Mouse (Mus musculus) embryonic facial prominence, embryonic 15.5 days (tissue): ENCODE data around the gene Cd3g. TPM values are rescaled to one million over a fixed set of nuclear protein-coding genes. Genes with fewer than 3 reads are reported as not detected.

ENCODE experiments used
- polyA plus RNA-seq: library from polyadenylated mRNA; unstranded; fragments of >200 nt; fragmentation: Nextera tagmentation; extraction: Ambion mirVana; gene quantifications from 2 replicates; pipeline ENCODE4 v1.2.1, GENCODE M21; 2015

Cd3g gene
- polyA plus RNA-seq, 1 experiment from 2014 or later, result 0.29 TPM

Other genes starting within 250 kb of the Cd3g start
- gene Phldb1, start 245.2 kb downstream of the Cd3g start, polyA plus RNA-seq, result 38.6 and 39.0 TPM in 2 replicates
- 191 and 195 TPM in 2 replicates for gene Arcn1, start 212.6 kb downstream of the Cd3g start, polyA plus RNA-seq
- 107 and 125 TPM in 2 replicates for gene Ift46, start 212.5 kb downstream of the Cd3g start, polyA plus RNA-seq
- 2.5 and 2.6 TPM in 2 replicates for gene Tmem25, start 181.1 kb downstream of the Cd3g start, polyA plus RNA-seq
- gene Ttc36, start 177.4 kb downstream of the Cd3g start, polyA plus RNA-seq, result 0.31 TPM in 1 of 2 replicates, not detected in the other
- 15.6 and 17.7 TPM in 2 replicates for gene Kmt2a, start 99.1 kb downstream of the Cd3g start, polyA plus RNA-seq
- 655 and 705 TPM in 2 replicates for gene Atp5l, start 59.7 kb downstream of the Cd3g start, polyA plus RNA-seq
- 23.6 and 25.7 TPM in 2 replicates for gene Ube4a, start 14.8 kb downstream of the Cd3g start, polyA plus RNA-seq
- gene Cd3d, start 1.4 kb upstream of the Cd3g start, polyA plus RNA-seq, result not detected in 2 replicates
- 0.11 and 0.23 TPM in 2 replicates for gene Cd3e, start 29.2 kb upstream of the Cd3g start, polyA plus RNA-seq
- gene Mpzl2, start 59.4 kb upstream of the Cd3g start, polyA plus RNA-seq, result 28.1 and 35.4 TPM in 2 replicates
- 8.4 and 9.0 TPM in 2 replicates for gene Mpzl3, start 74.8 kb upstream of the Cd3g start, polyA plus RNA-seq
- 0.41 and 0.77 TPM in 2 replicates for gene Jaml, start 98.8 kb upstream of the Cd3g start, polyA plus RNA-seq
- 4.1 and 4.4 TPM in 2 replicates for gene Scn2b, start 137.4 kb upstream of the Cd3g start, polyA plus RNA-seq
- gene Scn4b, start 158.0 kb upstream of the Cd3g start, polyA plus RNA-seq, result 1.00 and 1.6 TPM in 2 replicates
- 5.4 and 6.7 TPM in 2 replicates for gene BC049352, start 201.6 kb upstream of the Cd3g start, polyA plus RNA-seq
- 14.1 and 16.6 TPM in 2 replicates for gene Tmprss4, start 223.7 kb upstream of the Cd3g start, polyA plus RNA-seq